Mouse (Mus musculus): ENCODE data around the gene Fgd2. TPM values are rescaled to one million over a fixed set of nuclear protein-coding genes. Genes with fewer than 3 reads are reported as not detected.

Gene Fgd2
- polyA plus RNA-seq, 1 experiment from 2014 or later, result 4.2 TPM

- Histone ChIP-seq H3K4me3 (ENCODE audit: low read depth, low read length) (no peak overlapping the region), H3K4me1 (ENCODE audit: control insufficient read depth, insufficient read depth, low read length) (peaks cover 1% of the 10 kb centered on the region; the same call in 1 of the 2 replicates), H3K9ac (ENCODE audit: low read length) (no peak overlapping the region), H3K9me3 (ENCODE audit: control insufficient read depth, low read length) (no peaks in the 10 kb centered on the region), H3K27ac (replicated peaks; ENCODE audit: low read depth, low read length) (no peak overlapping the region), H3K36me3 (ENCODE audit: control insufficient read depth, insufficient read depth, low read length) (peaks cover 8% of the 10 kb centered on the region; the same call in 1 of the 2 replicates), H3K27me3 (ENCODE audit: control insufficient read depth, insufficient read depth, low read length) (peaks cover 13% of the 10 kb centered on the region), H3K4me2 (ENCODE audit: low read depth, severe bottlenecking) (no peak overlapping the region)
- ATAC-seq (ENCODE audit: insufficient number of reproducible peaks, low FRiP score, low TSS enrichment, low read depth) (no peak), DNase-seq (ENCODE audit: low spot score) (no peak)
- 70% methylated on average over 9 of the region's 9 CpGs for WGBS
Observed at GRCm38 (mm10) chr17:29327691-29328090, 33.0 kb upstream of the Fgd2 start.

GRCm38 (mm10) chr17:29330221-29330620, 30.5 kb upstream of the Fgd2 start:
- H3K4me3 ChIP-seq (ENCODE audit: low read depth, low read length), result no peak overlapping the region
- H3K9ac ChIP-seq (ENCODE audit: low read length), result no peak overlapping the region
- peaks cover 8% of the 10 kb centered on the region; the same call in 1 of the 2 replicates for H3K27me3 ChIP-seq (ENCODE audit: control insufficient read depth, insufficient read depth, low read length)
- DNase-seq (ENCODE audit: low spot score) (no peak), ATAC-seq (ENCODE audit: insufficient number of reproducible peaks, low FRiP score, low TSS enrichment, low read depth) (no peak)
- 80% methylated on average over 3 of the region's 3 CpGs for WGBS
- H3K4me1 ChIP-seq (ENCODE audit: control insufficient read depth, insufficient read depth, low read length), result no peaks in the 10 kb centered on the region
- no peaks in the 10 kb centered on the region for H3K9me3 ChIP-seq (ENCODE audit: control insufficient read depth, low read length)
- no peak overlapping the region for H3K27ac ChIP-seq (replicated peaks; ENCODE audit: low read depth, low read length)
- peaks cover 19% of the 10 kb centered on the region; the same call in 1 of the 2 replicates for H3K36me3 ChIP-seq (ENCODE audit: control insufficient read depth, insufficient read depth, low read length)
- no peak overlapping the region for H3K4me2 ChIP-seq (ENCODE audit: low read depth, severe bottlenecking)

GRCm38 (mm10) chr17:29330671-29331410, 29.9 kb upstream of the Fgd2 start:
- peaks cover 22% of the 10 kb centered on the region; the same call in 1 of the 2 replicates for H3K36me3 ChIP-seq (ENCODE audit: control insufficient read depth, insufficient read depth, low read length)
- H3K9ac ChIP-seq (ENCODE audit: low read length), result no peak overlapping the region
- no peak overlapping the region for H3K4me2 ChIP-seq (ENCODE audit: low read depth, severe bottlenecking)
- DNase-seq (ENCODE audit: low spot score) (no peak), ATAC-seq (ENCODE audit: insufficient number of reproducible peaks, low FRiP score, low TSS enrichment, low read depth) (no peak)
- H3K9me3 ChIP-seq (ENCODE audit: control insufficient read depth, low read length), result no peaks in the 10 kb centered on the region
- H3K4me1 ChIP-seq (ENCODE audit: control insufficient read depth, insufficient read depth, low read length), result no peaks in the 10 kb centered on the region
- H3K4me3 ChIP-seq (ENCODE audit: low read depth, low read length), result no peak overlapping the region
- H3K27ac ChIP-seq (replicated peaks; ENCODE audit: low read depth, low read length), result no peak overlapping the region
- WGBS, result 49% methylated on average over 5 of the region's 5 CpGs
- H3K27me3 ChIP-seq (ENCODE audit: control insufficient read depth, insufficient read depth, low read length), result peaks cover 5% of the 10 kb centered on the region; the same call in 1 of the 2 replicates

GRCm38 (mm10) chr17:29332186-29332685, 28.5 kb upstream of the Fgd2 start:
- H3K27me3 ChIP-seq (ENCODE audit: control insufficient read depth, insufficient read depth, low read length), result peaks cover 4% of the 10 kb centered on the region; the same call in 1 of the 2 replicates
- no peak overlapping the region for H3K4me3 ChIP-seq (ENCODE audit: low read depth, low read length)
- no peak for DNase-seq (ENCODE audit: low spot score)
- WGBS, result 73% methylated on average over 4 of the region's 4 CpGs
- H3K4me1 ChIP-seq (ENCODE audit: control insufficient read depth, insufficient read depth, low read length), result no peaks in the 10 kb centered on the region
- H3K36me3 ChIP-seq (ENCODE audit: control insufficient read depth, insufficient read depth, low read length), result peaks cover 25% of the 10 kb centered on the region; the same call in 1 of the 2 replicates
- no peak overlapping the region for H3K27ac ChIP-seq (replicated peaks; ENCODE audit: low read depth, low read length)
- H3K4me2 ChIP-seq (ENCODE audit: low read depth, severe bottlenecking), result no peak overlapping the region
- ATAC-seq (ENCODE audit: insufficient number of reproducible peaks, low FRiP score, low TSS enrichment, low read depth), result no peak
- H3K9me3 ChIP-seq (ENCODE audit: control insufficient read depth, low read length), result no peaks in the 10 kb centered on the region
- H3K9ac ChIP-seq (ENCODE audit: low read length), result no peak overlapping the region

GRCm38 (mm10) chr17:29336266-29336990, 24.3 kb upstream of the Fgd2 start:
- WGBS, result 92% methylated on average over 19 of the region's 19 CpGs
- H3K4me1 ChIP-seq (ENCODE audit: control insufficient read depth, insufficient read depth, low read length), result peaks cover 1% of the 10 kb centered on the region; the same call in 1 of the 2 replicates
- H3K36me3 ChIP-seq (ENCODE audit: control insufficient read depth, insufficient read depth, low read length), result peaks cover 41% of the 10 kb centered on the region
- no peak overlapping the region for H3K4me2 ChIP-seq (ENCODE audit: low read depth, severe bottlenecking)
- H3K27ac ChIP-seq (replicated peaks; ENCODE audit: low read depth, low read length), result no peak overlapping the region
- no peaks in the 10 kb centered on the region for H3K9me3 ChIP-seq (ENCODE audit: control insufficient read depth, low read length)
- ATAC-seq (ENCODE audit: insufficient number of reproducible peaks, low FRiP score, low TSS enrichment, low read depth) (no peak), DNase-seq (ENCODE audit: low spot score) (no peak)
- no peaks in the 10 kb centered on the region for H3K27me3 ChIP-seq (ENCODE audit: control insufficient read depth, insufficient read depth, low read length)
- H3K4me3 ChIP-seq (ENCODE audit: low read depth, low read length), result no peak overlapping the region
- H3K9ac ChIP-seq (ENCODE audit: low read length), result no peak overlapping the region

- ATAC-seq (ENCODE audit: insufficient number of reproducible peaks, low FRiP score, low TSS enrichment, low read depth) (no peak), DNase-seq (ENCODE audit: low spot score) (no peak)
- no peak overlapping the region for H3K9ac ChIP-seq (ENCODE audit: low read length)
- H3K4me1 ChIP-seq (ENCODE audit: control insufficient read depth, insufficient read depth, low read length), result peaks cover 15% of the 10 kb centered on the region
- no peaks in the 10 kb centered on the region for H3K27me3 ChIP-seq (ENCODE audit: control insufficient read depth, insufficient read depth, low read length)
- no peak overlapping the region for H3K27ac ChIP-seq (replicated peaks; ENCODE audit: low read depth, low read length)
- no peaks in the 10 kb centered on the region for H3K9me3 ChIP-seq (ENCODE audit: control insufficient read depth, low read length)
- H3K36me3 ChIP-seq (ENCODE audit: control insufficient read depth, insufficient read depth, low read length), result peaks cover 31% of the 10 kb centered on the region
- 92% methylated on average over 9 of the region's 9 CpGs for WGBS
- H3K4me3 ChIP-seq (ENCODE audit: low read depth, low read length), result no peak overlapping the region
- H3K4me2 ChIP-seq (ENCODE audit: low read depth, severe bottlenecking), result no peak overlapping the region
Observed at GRCm38 (mm10) chr17:29337979-29338823, 22.5 kb upstream of the Fgd2 start.

DNA sequence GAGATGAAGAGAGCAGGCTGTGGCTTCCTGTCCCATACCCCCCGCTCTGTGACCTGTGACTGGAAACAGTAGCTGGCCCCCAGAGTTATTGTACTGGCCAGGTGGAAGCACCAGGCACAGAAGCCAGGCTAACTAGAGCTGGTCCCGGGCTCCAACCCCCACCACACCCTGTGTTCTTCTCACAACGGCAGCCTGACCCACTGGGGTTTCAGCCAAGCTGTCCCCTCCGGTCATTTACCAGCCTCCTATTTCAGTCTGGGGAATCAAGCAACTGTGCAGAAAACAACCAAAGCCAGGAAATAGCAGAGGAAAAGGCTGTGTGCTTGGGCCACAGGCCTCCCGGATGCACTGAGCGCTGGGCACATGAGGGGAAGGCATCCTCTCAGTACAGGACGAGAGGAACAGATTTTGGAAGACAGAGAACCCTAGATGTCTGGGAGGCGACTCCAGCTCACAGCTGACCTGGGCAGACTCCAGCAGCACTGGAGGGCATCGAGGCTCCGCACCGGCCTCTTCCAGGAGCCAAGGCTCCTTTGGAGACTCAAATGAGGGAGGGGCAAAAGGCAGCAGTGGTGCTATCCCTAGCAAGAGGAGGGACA, 21.4 kb upstream of the Fgd2 start:
- Histone ChIP-seq H3K36me3 (ENCODE audit: control insufficient read depth, insufficient read depth, low read length) (peaks cover 32% of the 10 kb centered on the region), H3K27me3 (ENCODE audit: control insufficient read depth, insufficient read depth, low read length) (no peaks in the 10 kb centered on the region), H3K27ac (replicated peaks; ENCODE audit: low read depth, low read length) (0 out of 2 replicates have a peak overlapping the region, but pooled peaks have one; percentile 36), H3K4me2 (ENCODE audit: low read depth, severe bottlenecking) (no peak overlapping the region), H3K4me1 (ENCODE audit: control insufficient read depth, insufficient read depth, low read length) (peaks cover 15% of the 10 kb centered on the region), H3K4me3 (ENCODE audit: low read depth, low read length) (no peak overlapping the region), H3K9ac (ENCODE audit: low read length) (no peak overlapping the region; the same call in 1 of the 2 replicates), H3K9me3 (ENCODE audit: control insufficient read depth, low read length) (no peaks in the 10 kb centered on the region)
- ATAC-seq (ENCODE audit: insufficient number of reproducible peaks, low FRiP score, low TSS enrichment, low read depth), result no peak
- 89% methylated on average over 11 of the region's 11 CpGs for WGBS
- no peak for DNase-seq (ENCODE audit: low spot score)
